Mouse (Mus musculus) small intestine, adult 2 months (tissue): ENCODE measurements around the gene Phf23. TPM values are rescaled to one million over a fixed set of nuclear protein-coding genes. Genes with fewer than 3 reads are reported as not detected.
A peak's percentile ranks its signal among the peaks of the same experiment; 100 is the strongest.

ENCODE experiments used
- H3K27ac ChIP-seq: fragments of 200-500 bp; 2 replicates; pipeline ENCODE4 v1.5.1; 2012; ENCODE audit warnings: low read depth, low read length, control low read depth, inconsistent platforms; ENCODE audit not compliant: insufficient read depth
- H3K27me3 ChIP-seq: fragments of 200-500 bp; 2 replicates; pipeline ENCODE4 v1.6.1; 2012; ENCODE audit warnings: mild to moderate bottlenecking, moderate library complexity, low read length, inconsistent platforms; ENCODE audit not compliant: control insufficient read depth, insufficient read depth
- H3K36me3 ChIP-seq: fragments of 200-500 bp; 2 replicates; pipeline ENCODE4 v1.6.1; 2012; ENCODE audit warnings: mild to moderate bottlenecking, low read length, control low read depth, inconsistent platforms; ENCODE audit not compliant: control insufficient read depth, insufficient read depth
- H3K4me1 ChIP-seq: fragments of 200-500 bp; 2 replicates; pipeline ENCODE4 v1.6.1; 2012; ENCODE audit warnings: low read length, inconsistent platforms, mixed read lengths; ENCODE audit not compliant: control insufficient read depth, insufficient read depth, insufficient read length
- H3K4me3 ChIP-seq: fragments of 200-500 bp; 2 replicates; pipeline ENCODE4 v1.5.1; 2012; ENCODE audit warnings: low read depth, mild to moderate bottlenecking, control low read depth, inconsistent platforms, low read length, moderate library complexity
- CTCF ChIP-seq: fragments of 200-500 bp; IDR thresholded peaks from 2 replicates; pipeline ENCODE4 v1.5.1; 2012; ENCODE audit warnings: low read depth, mild to moderate bottlenecking, control low read depth, inconsistent platforms, low read length, moderate library complexity, mixed read lengths; ENCODE audit not compliant: insufficient replicate concordance, insufficient read length; ENCODE audit errors: extremely low read depth
- POLR2A ChIP-seq: fragments of 200-500 bp; IDR thresholded peaks from 2 replicates; pipeline ENCODE4 v1.6.1; 2012; ENCODE audit warnings: low read depth, mild to moderate bottlenecking, control low read depth, inconsistent platforms, low read length, moderate library complexity
- WGBS: fragments of 180-500 bp; shearing (Covaris S2); methylation state at CpG from one replicate; pipeline ENCODE4 v1.1.7; 2018; 5-methylcytosine and 5-hydroxymethylcytosine counted together
- polyA plus RNA-seq: library from polyadenylated mRNA; depleted of rRNA; stranded (reverse); fragments of >200 nt; gene quantifications from 2 replicates; pipeline ENCODE4 v1.2.3, GENCODE M21; 2012

Gene Phf23
- polyA plus RNA-seq, 1 experiment: 12.4 TPM

DNA sequence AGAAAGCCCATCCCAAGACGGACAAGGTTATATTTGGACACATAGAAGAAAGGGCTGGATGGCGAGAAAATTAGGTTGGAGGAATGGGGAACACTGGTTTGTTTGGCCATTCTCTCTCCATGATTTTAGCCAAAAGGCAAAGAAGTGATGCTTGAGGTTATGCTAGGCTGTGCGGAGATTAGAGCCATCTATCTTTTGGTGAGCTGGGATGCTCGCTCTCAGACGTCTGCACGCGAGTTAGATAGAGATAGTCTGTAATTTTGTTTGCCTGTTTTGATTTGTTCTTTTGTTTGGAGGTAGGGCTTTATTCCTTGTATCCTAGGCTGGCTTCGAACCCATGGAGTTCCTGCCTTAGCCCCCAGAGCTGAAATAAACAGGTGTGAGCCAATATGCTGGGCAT is 5.6 kb downstream of the Phf23 start:
- peak overlapping the region; percentile 72; the same call in 1 of the 2 replicates for H3K27ac ChIP-seq
- TF ChIP-seq POLR2A (no peak), CTCF (no peak)
- WGBS: 13% methylated on average over 8 of the region's 8 CpGs

GRCm38 (mm10) chr11:70001865-70002264 is 6.3 kb downstream of the Phf23 start:
- Histone ChIP-seq H3K27me3 (no peaks in the 10 kb centered on the region), H3K36me3 (peaks cover 29% of the 10 kb centered on the region), H3K4me1 (peaks cover 6% of the 10 kb centered on the region; the same call in 1 of the 2 replicates), H3K27ac (no peak overlapping the region), H3K4me3 (no peak overlapping the region)
- TF ChIP-seq POLR2A: no peak
- 0 out of 2 replicates have a peak, but pooled peaks have one; percentile 6 for TF ChIP-seq CTCF

More for the DNA sequence above, 5.6 kb downstream of the Phf23 start:
- H3K4me3 ChIP-seq: peak overlapping the region; percentile 77
- H3K27me3 ChIP-seq: no peaks in the 10 kb centered on the region
- H3K36me3 ChIP-seq: peaks cover 25% of the 10 kb centered on the region
- peaks cover 6% of the 10 kb centered on the region; the same call in 1 of the 2 replicates for H3K4me1 ChIP-seq

DNA sequence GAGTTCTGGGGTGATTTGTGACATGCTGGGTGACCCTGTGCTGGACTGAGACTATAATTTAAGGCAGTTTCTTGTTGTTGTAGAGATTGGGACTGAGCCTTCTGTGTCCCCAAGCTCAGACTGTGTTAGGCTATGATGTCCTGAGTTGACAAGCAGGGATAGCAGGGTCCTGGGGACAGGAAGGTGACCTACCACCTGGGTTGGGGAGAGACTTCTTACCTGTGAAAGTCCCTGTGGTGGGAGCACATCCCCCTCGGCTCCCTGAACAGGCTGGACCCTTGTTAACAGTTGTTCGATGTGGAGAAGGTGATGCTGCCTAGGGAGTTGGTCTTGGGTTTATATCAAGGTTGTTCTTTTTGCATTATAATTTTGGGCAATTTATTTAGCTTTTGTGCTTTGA is 6.9 kb downstream of the Phf23 start:
- WGBS: 90% methylated on average over 2 of the region's 2 CpGs

GRCm38 (mm10) chr11:70005521-70005920 is 9.9 kb downstream of the Phf23 start:
- WGBS: 46% methylated on average over 5 of the region's 5 CpGs
- Histone ChIP-seq H3K36me3 (peaks cover 35% of the 10 kb centered on the region), H3K27ac (no peak overlapping the region), H3K27me3 (no peaks in the 10 kb centered on the region), H3K4me3 (no peak overlapping the region), H3K4me1 (peaks cover 6% of the 10 kb centered on the region; the same call in 1 of the 2 replicates)
- peak; percentile 44; the same call in 1 of the 2 replicates for TF ChIP-seq CTCF
- TF ChIP-seq POLR2A: no peak

More for the DNA sequence above, 6.9 kb downstream of the Phf23 start:
- Histone ChIP-seq H3K27ac (no peak overlapping the region), H3K36me3 (peaks cover 34% of the 10 kb centered on the region), H3K4me3 (no peak overlapping the region), H3K27me3 (no peaks in the 10 kb centered on the region), H3K4me1 (peaks cover 6% of the 10 kb centered on the region; the same call in 1 of the 2 replicates)
- TF ChIP-seq POLR2A (no peak), CTCF (no peak)

DNA sequence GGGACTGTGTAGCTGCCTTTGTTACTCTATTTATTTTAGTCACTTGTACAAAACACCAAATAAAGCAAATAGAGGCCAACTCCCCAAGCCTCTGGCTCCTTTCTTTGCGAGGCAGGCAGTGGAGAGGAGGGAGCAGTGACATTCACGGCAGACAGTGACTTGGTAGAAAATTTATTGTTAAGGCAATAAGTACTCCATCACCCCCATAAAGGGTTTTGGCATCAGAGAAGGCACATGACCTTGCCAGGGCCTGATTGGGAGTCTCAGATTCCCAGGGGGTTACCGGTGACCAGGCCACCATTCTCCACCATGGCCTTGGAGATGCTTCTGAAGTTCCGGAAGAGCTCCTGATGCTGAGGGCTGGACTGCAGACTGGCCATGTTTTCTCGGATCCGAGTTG is 14.5 kb downstream of the Phf23 start:
- peaks cover 2% of the 10 kb centered on the region; the same call in 1 of the 2 replicates for H3K4me1 ChIP-seq
- H3K27ac ChIP-seq: no peak overlapping the region
- 85% methylated on average over 6 of the region's 6 CpGs for WGBS
- no peak for TF ChIP-seq POLR2A
- no peak overlapping the region for H3K4me3 ChIP-seq
- peaks cover 60% of the 10 kb centered on the region for H3K36me3 ChIP-seq
- H3K27me3 ChIP-seq: no peaks in the 10 kb centered on the region

GRCm38 (mm10) chr11:70010548-70010947 is 15.0 kb downstream of the Phf23 start:
- peaks cover 60% of the 10 kb centered on the region for H3K36me3 ChIP-seq
- no peak overlapping the region for H3K4me3 ChIP-seq
- peaks cover 2% of the 10 kb centered on the region; the same call in 1 of the 2 replicates for H3K4me1 ChIP-seq
- TF ChIP-seq CTCF (no peak), POLR2A (no peak)
- WGBS: 80% methylated on average over 12 of the region's 12 CpGs
- no peak overlapping the region for H3K27ac ChIP-seq
- no peaks in the 10 kb centered on the region for H3K27me3 ChIP-seq

- no peak overlapping the region for H3K4me3 ChIP-seq
- H3K27ac ChIP-seq: no peak overlapping the region
- no peaks in the 10 kb centered on the region for H3K27me3 ChIP-seq
- H3K36me3 ChIP-seq: peaks cover 58% of the 10 kb centered on the region
- TF ChIP-seq CTCF (no peak), POLR2A (no peak)
- 88% methylated on average over 10 of the region's 10 CpGs for WGBS
- peaks cover 2% of the 10 kb centered on the region; the same call in 1 of the 2 replicates for H3K4me1 ChIP-seq
Measured at GRCm38 (mm10) chr11:70010961-70011360, 15.4 kb downstream of the Phf23 start.
